Mouse (Mus musculus) frontal cortex, postnatal 10 days (tissue): ENCODE data around the gene Foxn3.
"Not testable (repeated sequence)": the region's sequence is repeated elsewhere in the genome, so short reads cannot be mapped to it uniquely, and the experiment has no call there.

Experiments
- DNase-seq, 2 experiments: peaks; one replicate each; pipeline ENCODE4 v3.0.0; 2022; ENCODE audit warnings: low spot score in 2 of 2, mixed read lengths in 1 of 2

Foxn3 gene

DNA sequence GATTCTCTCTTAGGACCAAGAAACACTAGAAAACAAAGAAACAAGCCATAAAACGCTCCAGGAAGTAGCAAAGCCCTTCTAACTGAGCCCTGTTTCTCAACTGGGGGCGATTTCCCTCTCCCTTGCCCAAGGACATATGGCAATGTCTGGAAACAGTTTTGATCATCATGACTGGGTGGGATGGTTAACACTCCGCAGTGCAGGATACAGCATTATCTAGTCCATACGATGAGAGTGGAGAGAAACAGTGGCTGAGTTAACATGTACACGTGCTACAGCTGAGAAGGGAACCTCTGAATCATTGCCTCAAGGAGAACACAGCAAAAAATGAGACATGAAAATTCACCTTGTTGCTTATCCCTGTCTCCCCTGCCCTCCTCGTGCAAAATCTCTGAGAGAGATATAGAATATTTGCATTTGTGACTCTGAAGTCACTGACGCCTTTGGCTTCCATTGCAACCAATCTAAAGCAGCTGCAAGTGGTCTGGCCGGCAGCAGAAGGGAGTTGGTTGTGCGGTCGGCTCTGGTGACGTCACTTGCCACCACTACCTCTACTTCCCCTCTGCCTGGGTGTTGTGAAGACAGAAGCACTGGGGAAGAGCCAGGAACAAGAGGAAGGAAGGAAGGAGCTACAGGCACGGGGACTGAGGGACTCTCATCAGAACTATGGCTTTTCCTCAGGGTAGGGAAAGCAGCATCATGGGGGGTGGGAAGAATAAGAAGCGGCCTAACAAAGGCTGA lies 338.3 kb downstream of the Foxn3 start:
- DNase-seq: no peak

DNA sequence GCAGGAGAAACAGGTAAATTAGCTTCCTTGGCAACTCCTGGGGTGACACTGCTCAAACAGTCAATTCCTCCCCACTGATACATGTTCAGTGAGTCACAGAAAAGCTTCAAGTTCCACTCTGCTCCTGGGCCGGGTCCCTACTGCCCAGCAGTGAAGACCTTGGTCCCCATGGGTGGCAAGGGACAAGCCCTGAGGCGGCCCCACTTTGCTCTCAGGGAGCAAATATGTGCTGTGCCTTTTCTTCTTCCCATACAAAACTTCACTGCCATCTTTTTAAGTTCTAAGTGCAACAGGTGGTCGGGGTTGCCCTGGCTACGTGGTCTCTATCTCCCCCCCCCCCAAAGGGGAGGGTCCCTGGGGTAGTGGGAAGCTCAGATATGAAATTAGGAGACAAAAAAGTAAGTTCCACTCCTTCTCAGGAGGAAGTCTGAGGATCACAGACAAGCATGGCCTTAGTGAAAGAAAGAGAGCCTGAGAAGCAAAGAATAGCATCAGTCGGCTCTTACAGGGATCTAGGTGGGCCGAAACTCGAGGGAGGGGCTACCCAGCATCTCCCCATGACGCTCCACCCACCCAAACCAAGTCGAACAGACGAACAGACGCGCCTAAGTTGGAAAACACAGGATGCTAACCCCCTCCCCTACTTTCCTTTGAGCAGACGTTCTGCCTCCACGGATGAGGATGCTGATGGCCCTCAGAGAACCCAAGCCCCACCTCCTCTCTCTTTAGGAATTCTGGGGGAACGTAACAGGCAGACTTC lies 342.1 kb downstream of the Foxn3 start:
- DNase-seq: no peak

DNA sequence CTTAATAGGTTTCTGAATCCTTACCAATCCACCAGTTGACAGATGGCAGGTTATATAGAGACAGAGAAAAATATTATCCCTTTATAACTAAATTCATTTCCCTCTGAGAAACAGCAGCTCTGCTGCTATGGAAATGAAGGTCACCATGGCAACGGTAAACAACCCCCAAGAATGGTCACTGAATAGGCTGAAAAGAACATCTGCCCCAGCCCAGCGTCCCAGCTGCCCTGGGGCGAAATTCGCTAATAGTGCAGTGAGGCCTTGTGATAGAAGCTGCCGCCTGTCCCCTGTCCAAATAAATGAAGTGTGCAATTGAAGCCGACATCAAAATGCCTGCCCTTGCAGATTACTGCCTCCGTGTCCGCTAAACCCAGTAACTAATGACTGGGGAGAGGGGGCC lies 343.0 kb downstream of the Foxn3 start:
- DNase-seq: peak in 1 of 2 experiments; percentile 44

DNA sequence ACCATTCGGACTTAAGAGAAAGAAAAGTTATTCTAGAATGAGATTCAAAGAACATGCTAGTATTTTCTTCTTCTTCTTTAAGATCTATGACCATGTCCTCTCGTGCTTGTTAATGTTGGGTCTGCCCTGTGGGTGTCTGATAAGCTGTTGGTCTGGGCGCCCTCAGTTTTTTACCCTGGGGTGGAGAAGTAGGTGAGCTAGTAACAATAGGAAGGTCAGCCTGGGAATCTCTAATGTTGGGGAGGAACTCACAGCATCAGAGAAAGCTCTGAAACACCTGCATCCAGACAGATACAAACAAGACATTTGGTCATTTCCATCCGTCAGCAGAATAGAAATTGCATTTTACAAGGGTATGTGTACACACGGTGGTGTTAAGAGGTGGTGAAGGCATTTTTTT lies 343.6 kb downstream of the Foxn3 start:
- no peak for DNase-seq

DNA sequence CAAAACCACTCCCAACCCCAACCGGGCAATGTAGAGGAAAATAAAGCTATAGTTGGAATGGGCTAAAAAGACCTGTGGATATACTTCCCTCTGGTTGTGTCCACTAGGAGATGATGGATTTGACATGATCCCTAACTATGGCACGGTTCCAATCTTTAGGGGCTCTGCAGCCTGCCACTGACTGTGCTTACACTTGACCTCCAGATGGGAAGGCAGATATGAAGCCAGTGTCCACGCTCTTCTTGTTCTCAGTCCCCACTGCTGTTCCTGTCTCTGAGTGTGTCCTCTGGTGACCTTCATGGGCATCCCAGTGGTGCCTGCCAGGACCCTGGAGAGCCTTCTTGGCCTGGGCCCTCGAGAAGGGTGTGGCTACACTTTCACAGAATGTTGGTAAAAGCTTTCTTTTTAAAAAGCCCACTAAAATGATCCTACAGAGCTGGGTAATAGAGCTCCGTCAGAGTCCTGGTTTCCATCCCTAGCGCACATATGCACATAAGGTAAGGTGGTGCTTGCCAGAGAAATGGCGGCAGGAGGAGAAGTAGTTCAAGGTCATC lies 346.2 kb downstream of the Foxn3 start:
- DNase-seq: no peak

DNA sequence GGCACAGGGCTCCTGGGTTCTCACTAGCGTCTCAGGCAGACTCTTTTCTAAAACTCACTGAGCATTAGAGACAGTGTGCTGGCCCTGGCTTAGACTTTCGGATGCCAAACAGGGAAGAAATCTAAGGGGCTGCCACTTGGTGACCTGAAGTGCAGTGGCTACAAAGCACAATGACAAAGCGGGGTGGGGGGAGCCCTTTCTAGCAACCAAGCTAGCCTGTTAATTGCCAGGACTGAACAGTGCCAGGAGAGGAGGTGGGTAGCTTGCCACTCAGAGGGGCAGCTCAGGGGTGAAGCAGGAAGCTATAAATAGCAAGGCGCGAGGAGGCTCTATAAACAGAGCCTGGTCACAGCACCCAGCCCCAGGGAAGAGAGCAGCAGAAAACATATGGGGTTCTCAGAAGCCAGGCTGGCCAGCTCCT lies 347.0 kb downstream of the Foxn3 start:
- no peak for DNase-seq

DNA sequence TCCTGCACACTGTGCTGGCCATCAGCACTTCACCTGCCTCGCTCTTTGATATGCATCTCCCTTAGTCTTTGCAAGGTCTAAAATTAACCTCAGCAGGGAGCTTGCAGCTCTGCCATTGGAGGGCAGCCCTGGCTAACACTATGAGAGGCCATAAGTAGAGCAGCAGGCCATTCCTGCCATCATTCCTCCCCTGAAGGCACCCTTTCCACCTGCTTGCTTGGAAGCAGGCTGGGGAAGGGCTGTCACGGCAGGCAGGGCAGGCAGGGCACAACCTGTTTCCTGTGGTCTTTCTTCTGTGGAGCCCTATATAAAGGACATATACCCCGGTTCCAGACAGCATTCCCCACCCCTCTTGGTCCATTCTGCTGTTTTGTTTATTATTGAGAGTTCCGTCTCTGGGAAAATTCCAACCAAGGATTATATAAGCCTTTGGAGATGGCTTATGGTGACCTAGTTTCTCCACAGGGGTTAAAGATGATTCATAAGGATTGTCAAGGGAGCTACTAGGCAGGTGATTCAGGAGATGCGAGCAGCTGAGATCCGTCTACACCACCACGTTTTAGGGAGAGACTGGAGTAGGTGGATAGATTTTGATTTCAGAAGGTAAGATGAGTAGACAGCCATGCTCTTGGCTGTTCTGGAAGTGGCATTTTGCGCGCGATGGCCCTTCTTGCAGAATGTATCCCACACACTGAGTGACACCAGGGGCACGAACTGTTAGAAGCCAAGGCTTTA lies 347.7 kb downstream of the Foxn3 start:
- no peak for DNase-seq

DNA sequence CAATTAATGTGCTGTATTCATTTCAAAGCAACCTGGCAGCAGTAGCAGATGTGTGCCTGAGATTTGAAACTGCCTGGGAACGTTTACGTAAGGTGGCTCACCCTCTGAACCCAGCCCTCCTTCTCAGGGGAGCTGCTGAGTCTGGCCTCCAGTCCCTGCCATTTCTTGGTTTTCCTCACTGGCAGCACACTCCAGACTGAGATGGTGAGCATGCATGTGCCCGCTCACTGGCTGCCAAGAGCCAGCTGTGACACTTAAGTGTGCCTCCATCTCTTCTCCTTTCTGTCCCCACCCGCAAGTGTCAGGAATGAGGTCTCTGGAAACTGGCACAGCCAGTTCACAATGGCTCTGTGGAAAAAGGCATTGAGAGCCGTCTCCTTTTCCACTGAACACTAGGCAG lies 349.3 kb downstream of the Foxn3 start:
- DNase-seq: no peak

DNA sequence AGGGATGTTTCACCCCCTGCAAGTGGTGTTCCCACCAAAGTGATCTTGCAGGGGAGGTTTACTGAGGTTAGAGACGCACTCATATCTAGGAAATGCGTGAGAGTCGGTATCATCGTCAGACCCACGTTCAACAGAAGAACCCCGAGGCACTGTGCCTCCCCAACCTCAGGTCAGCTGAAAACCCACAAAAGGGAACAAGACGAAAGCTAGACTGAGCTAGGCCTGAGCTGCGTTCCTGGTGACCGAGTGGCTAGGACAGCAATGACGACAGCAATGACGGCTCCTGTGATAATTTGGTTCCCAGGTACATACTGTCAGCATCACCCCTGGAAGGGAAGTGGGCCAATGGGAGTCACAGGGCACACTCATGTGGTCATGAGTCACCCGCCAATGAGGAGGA lies 350.2 kb downstream of the Foxn3 start:
- no peak for DNase-seq

DNA sequence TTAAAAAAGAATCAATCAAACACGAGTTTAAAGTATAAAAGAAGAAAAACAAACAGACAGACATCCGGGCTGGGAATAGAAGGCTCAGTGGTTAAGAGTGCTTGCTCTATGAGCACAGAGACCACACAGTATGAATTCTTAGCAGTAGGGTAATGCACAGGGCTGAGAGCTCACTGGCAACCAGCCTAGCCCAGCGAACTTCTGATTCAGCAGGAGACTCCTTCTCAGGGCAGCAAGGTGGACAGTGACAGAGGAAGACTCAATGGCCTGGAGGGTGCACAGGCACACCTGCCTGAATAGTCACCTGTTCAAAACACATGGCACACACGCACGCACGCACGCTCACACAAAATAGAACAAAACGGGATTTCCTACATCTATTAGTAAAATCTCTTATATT lies 353.6 kb downstream of the Foxn3 start:
- no peak for DNase-seq

DNA sequence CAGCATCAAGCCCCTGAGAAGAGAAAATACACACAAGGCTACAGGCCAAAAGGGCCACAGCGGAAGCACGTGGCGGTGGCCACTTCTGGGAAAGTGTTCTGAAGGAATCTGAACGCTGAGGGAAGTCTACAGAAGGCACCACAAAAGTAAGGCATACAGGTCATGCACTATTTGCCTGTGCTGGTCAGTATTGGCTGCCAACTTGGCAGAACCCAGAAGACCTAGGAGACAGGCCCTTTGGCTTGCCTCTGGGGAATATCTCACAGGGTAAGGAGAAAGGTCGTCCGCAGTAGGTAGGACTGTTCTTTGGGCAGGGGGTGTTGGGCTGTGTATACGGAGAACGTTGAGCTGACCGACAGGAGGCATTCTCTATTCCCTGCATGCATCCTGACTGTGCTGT lies 355.1 kb downstream of the Foxn3 start:
- no peak for DNase-seq

DNA sequence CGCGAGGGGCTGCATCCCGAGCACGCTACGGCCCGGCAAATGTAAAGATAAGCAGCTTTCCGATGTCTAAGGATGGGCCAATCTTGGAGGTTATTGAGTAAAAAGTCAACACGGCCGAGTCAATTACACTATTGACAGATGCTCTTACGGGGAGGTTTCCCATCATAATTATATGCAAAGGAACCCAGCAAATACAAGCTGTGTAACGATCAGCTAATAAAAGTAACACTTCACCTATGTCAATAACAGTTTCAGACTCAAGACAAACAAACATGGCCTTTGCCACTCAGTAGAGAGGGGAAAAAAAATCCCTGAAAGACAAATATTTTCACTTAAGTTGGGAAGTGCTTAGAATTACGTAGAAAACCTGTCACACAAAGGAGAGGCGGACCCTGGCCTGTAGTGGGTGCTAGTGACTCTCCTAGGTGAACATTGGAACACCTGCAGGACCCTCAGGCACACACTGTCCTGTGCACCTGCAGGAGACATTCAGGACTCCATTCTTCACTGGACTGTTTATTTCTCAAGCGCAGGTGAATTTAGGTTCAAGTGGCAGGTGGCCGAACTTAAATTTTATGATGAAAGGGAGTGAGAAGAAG lies 356.3 kb downstream of the Foxn3 start:
- DNase-seq: no peak

DNA sequence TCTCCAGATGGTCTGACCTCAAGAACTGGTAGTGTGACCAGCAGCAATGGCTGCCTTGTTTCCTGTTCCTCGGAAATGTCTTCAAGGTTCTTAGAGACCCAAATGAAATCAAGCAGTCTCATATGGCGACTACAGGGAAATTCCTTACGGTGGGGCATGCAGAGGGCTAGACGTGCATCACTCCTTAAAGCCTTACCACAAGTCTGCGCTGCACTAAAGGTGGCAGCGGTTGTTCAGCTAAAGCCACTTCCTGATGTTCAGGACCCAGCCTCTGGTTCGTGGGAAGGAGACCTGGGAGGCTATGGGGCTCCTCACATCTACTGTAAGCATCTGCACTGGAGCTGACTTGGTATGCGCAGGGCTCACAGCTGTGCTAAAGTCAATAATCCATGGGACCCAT lies 357.6 kb downstream of the Foxn3 start:
- DNase-seq: no peak

DNA sequence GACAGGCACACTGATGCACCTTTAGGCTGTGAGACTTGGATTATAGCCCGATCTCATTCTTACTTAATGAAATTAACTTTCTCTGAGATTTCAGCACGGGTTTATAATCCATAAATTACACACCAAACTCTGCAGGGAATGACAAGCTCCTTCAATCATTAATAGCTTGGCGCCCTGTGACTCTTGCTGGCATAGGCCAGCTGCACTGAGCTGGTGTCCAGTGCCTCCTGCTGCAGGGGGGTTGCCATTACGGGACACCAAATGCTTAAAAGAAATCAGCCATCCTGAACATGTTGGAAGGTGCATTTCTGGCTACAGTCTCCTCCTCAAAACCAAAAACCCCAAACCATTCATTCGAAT lies 364.3 kb downstream of the Foxn3 start:
- DNase-seq: no peak

DNA sequence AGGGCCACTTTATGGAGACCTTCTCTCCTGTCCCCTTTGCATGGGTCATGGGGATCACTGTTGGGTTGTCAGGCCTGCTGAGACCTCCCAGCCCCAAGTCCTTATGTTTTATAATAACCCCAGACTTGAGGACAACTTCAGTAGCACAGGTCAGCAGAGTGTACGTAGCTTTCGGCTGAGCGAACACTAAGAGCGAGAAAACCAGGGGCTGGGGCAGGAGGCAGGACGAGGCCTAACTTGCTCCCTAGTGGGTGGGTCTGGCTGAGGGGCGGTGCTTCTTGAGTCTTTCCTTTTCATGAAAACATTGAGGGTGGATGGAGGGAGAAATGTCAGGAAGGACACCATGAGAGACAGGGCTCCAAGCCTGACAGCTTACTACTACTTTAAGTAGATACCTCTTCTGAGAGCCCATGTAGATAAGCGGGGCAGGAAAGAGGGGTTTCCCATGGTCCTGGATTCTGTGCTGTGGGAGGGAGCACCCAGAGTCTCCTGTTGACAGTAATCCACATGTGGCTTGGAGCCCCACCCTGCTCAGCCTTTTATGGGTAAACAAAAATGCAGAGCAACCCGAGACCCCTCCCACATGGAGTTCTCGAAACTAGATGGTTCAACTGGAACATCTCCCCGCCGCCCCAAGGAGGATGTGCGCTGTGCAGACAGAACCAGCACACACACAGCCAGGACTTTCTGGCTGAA lies 364.8 kb downstream of the Foxn3 start:
- no peak for DNase-seq

DNA sequence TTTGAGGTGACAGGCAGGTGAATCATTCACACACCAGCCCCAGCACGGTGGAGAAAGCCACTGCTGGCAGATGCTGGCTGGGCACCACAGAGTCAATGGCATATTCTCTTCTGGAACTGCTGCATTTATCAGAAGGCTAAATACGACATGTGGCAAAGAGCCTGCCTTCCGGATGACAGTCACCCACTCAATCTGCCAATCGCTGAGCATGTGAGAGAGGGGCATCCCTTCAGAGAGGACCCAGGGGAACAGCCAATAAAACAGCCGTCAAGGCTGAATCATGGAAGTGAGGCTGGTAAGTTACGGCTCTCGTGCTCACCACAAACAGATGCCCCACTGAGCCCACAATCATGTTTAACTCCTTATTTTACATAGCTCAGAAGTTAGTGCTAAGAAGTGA lies 366.4 kb downstream of the Foxn3 start:
- DNase-seq: no peak

DNA sequence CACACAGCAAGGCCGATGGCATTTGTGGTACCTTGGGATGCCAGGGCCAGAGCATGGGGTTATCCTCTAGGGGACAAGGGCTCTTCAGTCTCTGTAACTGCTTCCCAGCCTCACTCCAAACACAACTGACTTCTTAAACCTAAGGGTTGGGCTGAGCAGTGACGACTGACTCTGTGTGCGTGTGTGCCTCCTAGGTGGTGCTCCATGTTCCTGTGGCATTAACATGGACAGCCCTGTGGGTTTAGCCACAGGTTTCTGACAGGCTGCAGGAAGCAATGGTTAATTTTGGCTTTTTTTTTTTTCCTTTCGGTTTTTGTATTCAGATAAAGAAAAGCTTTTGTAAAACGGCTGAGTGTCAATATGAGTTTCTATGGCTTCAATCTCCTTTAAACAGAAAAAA lies 367.7 kb downstream of the Foxn3 start:
- DNase-seq: no peak

DNA sequence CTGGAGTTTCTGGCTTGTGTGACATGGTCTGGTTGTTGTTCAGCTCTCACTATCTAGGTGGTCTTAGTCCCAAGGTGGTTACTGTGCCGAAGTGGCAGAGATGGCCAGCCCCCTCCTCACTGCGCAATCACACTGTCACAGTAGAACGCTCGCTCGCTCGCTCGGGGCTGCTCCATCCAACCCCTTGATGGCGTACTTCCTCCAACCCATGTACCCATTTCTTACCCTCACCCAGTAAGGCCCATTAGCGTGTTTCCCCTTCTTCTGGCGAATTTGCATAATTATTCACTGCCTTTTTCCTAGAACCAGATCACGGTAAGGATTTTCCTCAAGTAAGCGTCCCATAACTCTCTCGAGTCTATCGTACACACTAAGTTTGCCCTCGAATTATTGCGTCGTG lies 369.3 kb downstream of the Foxn3 start:
- DNase-seq: not testable (repeated sequence)

DNA sequence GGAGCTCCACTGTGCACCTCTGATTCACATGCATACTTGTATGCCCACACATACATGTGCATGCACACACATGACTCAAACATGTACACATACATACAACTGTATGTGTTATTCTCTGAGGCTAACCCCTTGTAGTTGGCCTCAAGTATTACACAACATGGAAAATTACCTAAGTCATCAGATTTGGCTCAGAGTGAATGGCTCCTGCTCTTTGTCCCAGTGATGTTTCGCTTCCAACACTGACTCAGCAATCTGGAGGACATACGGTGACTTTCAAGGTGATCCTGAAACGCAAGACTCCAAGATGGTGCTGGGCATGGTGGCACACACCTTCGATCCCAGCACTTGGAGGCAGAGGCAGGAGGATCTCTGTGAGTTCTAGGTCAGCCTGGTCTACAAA lies 375.7 kb downstream of the Foxn3 start:
- no peak for DNase-seq

DNA sequence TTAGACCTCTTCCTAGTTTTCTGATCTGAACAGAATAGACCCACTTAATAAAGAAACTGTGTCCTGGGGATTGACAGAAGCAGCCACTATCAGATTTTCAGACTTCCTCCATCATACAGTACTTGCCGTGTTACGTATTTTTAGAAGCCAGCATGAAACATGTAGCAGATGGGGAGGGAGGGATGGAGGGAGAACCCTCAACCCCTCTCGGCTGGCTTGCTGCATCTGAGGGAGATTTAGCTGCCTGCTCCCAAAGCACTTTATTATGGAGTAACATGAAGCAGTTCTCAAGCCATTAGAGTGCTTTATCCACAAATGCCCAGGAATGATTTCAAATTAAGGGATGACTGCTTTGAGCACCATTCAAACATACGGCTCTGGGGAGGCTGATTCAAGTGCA lies 377.1 kb downstream of the Foxn3 start:
- no peak for DNase-seq

DNA sequence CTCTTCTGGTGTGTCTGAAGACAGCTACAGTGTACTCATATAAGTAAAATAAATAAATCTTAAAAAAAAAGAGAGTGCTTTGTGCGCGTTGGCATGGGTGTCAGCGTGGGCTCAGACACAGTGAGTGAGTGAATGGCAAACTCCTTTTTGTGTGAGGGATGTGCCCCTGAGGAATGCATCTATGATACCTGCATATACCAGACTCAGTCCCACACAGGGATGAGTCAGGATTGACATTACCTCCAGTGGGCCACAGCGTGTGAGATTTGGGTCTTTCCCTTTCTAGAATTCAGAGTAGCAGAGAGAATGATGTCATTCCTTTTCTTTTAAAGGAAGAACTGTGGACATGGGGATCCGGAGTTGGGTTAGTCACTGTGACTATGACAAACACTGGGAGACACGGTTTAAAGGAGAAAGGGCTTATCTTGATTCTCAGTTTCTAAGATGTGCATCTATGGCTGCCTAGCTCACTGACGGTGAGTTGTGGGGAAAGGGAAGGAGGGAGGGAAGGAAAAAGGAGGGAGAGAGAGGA lies 380.1 kb downstream of the Foxn3 start:
- DNase-seq: no peak
